Mouse (Mus musculus) megakaryocyte-erythroid progenitor cell, adult 5-6 weeks (primary cell): ENCODE data around the gene Mrps10. TPM values are rescaled to one million over a fixed set of nuclear protein-coding genes. Genes with fewer than 3 reads are reported as not detected.

Experiments
- ATAC-seq: replicated peaks from 2 replicates; pipeline ENCODE4 v1.8.0; 2016; ENCODE audit warnings: mild to moderate bottlenecking, inconsistent platforms; ENCODE audit not compliant: severe bottlenecking, poor library complexity, low FRiP score, low TSS enrichment
- total RNA-seq, 2 experiments: library from RNA; stranded (forward) in 1 of 2; stranded (reverse) in 1 of 2; fragments of 200-1000, 215-1000 nt in 1 of 2; fragments of >200 nt in 1 of 2; fragmentation: Nextera tagmentation in 1 of 2; gene quantifications; 2 replicates each; pipeline ENCODE4 v1.2.3; 2014 to 2017

Mrps10 gene
- total RNA-seq, 2 experiments from 2014 or later: 75.8 to 90.5 TPM

- peak; percentile 46 for ATAC-seq
Observed at GRCm38 (mm10) chr17:47428831-47429304, 60.2 kb downstream of the Mrps10 start.

- no peak for ATAC-seq
Observed at GRCm38 (mm10) chr17:47430815-47431214, 62.1 kb downstream of the Mrps10 start.

Other genes with a start within 250 kb of the Mrps10 start
- 0.54 and 2.8 TPM in 2 replicates for gene Guca1b, start 16.5 kb downstream of the Mrps10 start, total RNA-seq (2014; fragmentation: Nextera tagmentation)
- gene Guca1b, start 16.5 kb downstream of the Mrps10 start, total RNA-seq (2017): 0.15 and 3.8 TPM in 2 replicates
- not detected in 2 replicates for gene Guca1a, start 31.7 kb downstream of the Mrps10 start, total RNA-seq (2014; fragmentation: Nextera tagmentation)
- not detected in 2 replicates for gene Guca1a, start 31.7 kb downstream of the Mrps10 start, total RNA-seq (2017)
- gene AI661453, start 67.7 kb downstream of the Mrps10 start, total RNA-seq (2014; fragmentation: Nextera tagmentation): 0.67 and 1.1 TPM in 2 replicates
- gene AI661453, start 67.7 kb downstream of the Mrps10 start, total RNA-seq (2017): 0.04 TPM in 1 of 2 replicates, not detected in the other
- not detected in 2 replicates for gene 1700001C19Rik, start 68.5 kb downstream of the Mrps10 start, total RNA-seq (2014; fragmentation: Nextera tagmentation)
- not detected in 2 replicates for gene 1700001C19Rik, start 68.5 kb downstream of the Mrps10 start, total RNA-seq (2017)
- gene Taf8, start 133.4 kb downstream of the Mrps10 start, total RNA-seq (2014; fragmentation: Nextera tagmentation): 30.6 and 34.8 TPM in 2 replicates
- 30.5 and 45.8 TPM in 2 replicates for gene Taf8, start 133.4 kb downstream of the Mrps10 start, total RNA-seq (2017)
- 157 and 169 TPM in 2 replicates for gene Ccnd3, start 136.2 kb downstream of the Mrps10 start, total RNA-seq (2014; fragmentation: Nextera tagmentation)
- 31.3 and 51.3 TPM in 2 replicates for gene Ccnd3, start 136.2 kb downstream of the Mrps10 start, total RNA-seq (2017)
- gene Bysl, start 242.6 kb downstream of the Mrps10 start, total RNA-seq (2014; fragmentation: Nextera tagmentation): 34.0 and 34.7 TPM in 2 replicates
- gene Bysl, start 242.6 kb downstream of the Mrps10 start, total RNA-seq (2017): 21.9 and 24.9 TPM in 2 replicates
- gene Med20, start 242.7 kb downstream of the Mrps10 start, total RNA-seq (2014; fragmentation: Nextera tagmentation): 31.7 and 66.0 TPM in 2 replicates
- 28.2 and 40.4 TPM in 2 replicates for gene Med20, start 242.7 kb downstream of the Mrps10 start, total RNA-seq (2017)
- gene Gm20517, start 242.7 kb downstream of the Mrps10 start, total RNA-seq (2014; fragmentation: Nextera tagmentation): 7.8 and 8.0 TPM in 2 replicates
- 2.2 and 6.2 TPM in 2 replicates for gene Gm20517, start 242.7 kb downstream of the Mrps10 start, total RNA-seq (2017)